Mouse (Mus musculus): ENCODE measurements at regions not wholly inside any gene's neighbourhood (a gene's known extent, or its start where the extent isn't known, plus 50 kb on each side); places are given as distances from the start of the nearest gene placed in this dataset.

GRCm38 (mm10) chr7:79543231-79544071, 74.0 kb downstream of the Rhcg start:
- DNase-seq (ENCODE audit: low spot score in 2 of 2), result peak in 1 of 2 experiments; percentile 57

GRCm38 (mm10) chr7:79542379-79543015, 75.0 kb downstream of the Rhcg start:
- no peak for DNase-seq (ENCODE audit: low spot score in 2 of 2)

GRCm38 (mm10) chr7:79540246-79540645, 74.1 kb upstream of the Polg start:
- no peak for DNase-seq (ENCODE audit: low spot score in 2 of 2)

GRCm38 (mm10) chr7:79539426-79539825, 73.3 kb upstream of the Polg start:
- no peak for DNase-seq (ENCODE audit: low spot score in 2 of 2)

- peak in 1 of 2 experiments; percentile 69 for DNase-seq (ENCODE audit: low spot score in 2 of 2)
Measured at GRCm38 (mm10) chr7:79536157-79536641, 70.0 kb upstream of the Polg start.

- no peak for DNase-seq (ENCODE audit: low spot score in 2 of 2)
Measured at GRCm38 (mm10) chr7:79535251-79536111, 69.3 kb upstream of the Polg start.

- DNase-seq (ENCODE audit: low spot score in 2 of 2), result no peak
Measured at GRCm38 (mm10) chr7:79534819-79535218, 68.7 kb upstream of the Polg start.

GRCm38 (mm10) chr7:79534381-79534780, 68.2 kb upstream of the Polg start:
- no peak for DNase-seq (ENCODE audit: low spot score in 2 of 2)

- no peak for DNase-seq (ENCODE audit: low spot score in 2 of 2)
Measured at GRCm38 (mm10) chr7:79532626-79533140, 66.5 kb upstream of the Polg start.

GRCm38 (mm10) chr7:79531551-79532356, 65.6 kb upstream of the Polg start:
- peak in 1 of 2 experiments; percentile 55 for DNase-seq (ENCODE audit: low spot score in 2 of 2)

GRCm38 (mm10) chr7:79531142-79531541, 65.0 kb upstream of the Polg start:
- DNase-seq (ENCODE audit: low spot score in 2 of 2), result peak in 1 of 2 experiments; percentile 38

GRCm38 (mm10) chr7:79529480-79529879, 63.3 kb upstream of the Polg start:
- DNase-seq (ENCODE audit: low spot score in 2 of 2), result no peak

GRCm38 (mm10) chr7:79527984-79528383, 61.8 kb upstream of the Polg start:
- DNase-seq (ENCODE audit: low spot score in 2 of 2), result no peak

GRCm38 (mm10) chr7:79525690-79526630, 59.8 kb upstream of the Polg start:
- no peak for DNase-seq (ENCODE audit: low spot score in 2 of 2)

GRCm38 (mm10) chr7:79524921-79525320, 58.8 kb upstream of the Polg start:
- peak; percentile 79 to 83 for DNase-seq (ENCODE audit: low spot score in 2 of 2)

GRCm38 (mm10) chr7:79523696-79524095, 57.5 kb upstream of the Polg start:
- DNase-seq (ENCODE audit: low spot score in 2 of 2), result peak; percentile 74 to 81

GRCm38 (mm10) chr7:79522046-79522445, 55.9 kb upstream of the Polg start:
- no peak for DNase-seq (ENCODE audit: low spot score in 2 of 2)

- peak in 1 of 2 experiments; percentile 56 for DNase-seq (ENCODE audit: low spot score in 2 of 2)
Measured at GRCm38 (mm10) chr7:79521259-79521658, 55.1 kb upstream of the Polg start.

GRCm38 (mm10) chr7:79520222-79520710, 54.1 kb upstream of the Polg start:
- peak; percentile 79 for DNase-seq (ENCODE audit: low spot score in 2 of 2)
